Mouse (Mus musculus) adrenal gland, adult 2 months (tissue): ENCODE measurements around the gene Zfp651. TPM values are rescaled to one million over a fixed set of nuclear protein-coding genes. Genes with fewer than 3 reads are reported as not detected.

Experiments used
- DNase-seq: peaks from one replicate; pipeline ENCODE4 v3.0.0; 2021
- polyA plus RNA-seq: library from polyadenylated mRNA; depleted of rRNA; stranded (reverse); fragments of >200 nt; gene quantifications from 2 replicates; pipeline ENCODE4 v1.2.3, GENCODE M21; 2012; rRNA removed
- total RNA-seq, 2 experiments: library from RNA; stranded (reverse); gene quantifications; 2 replicates each; pipeline ENCODE4 v1.2.3; 2021

The Zfp651 gene
- total and polyA plus RNA-seq, 3 experiments, result 26.6 to 51.5 (median 49.7) TPM

DNA sequence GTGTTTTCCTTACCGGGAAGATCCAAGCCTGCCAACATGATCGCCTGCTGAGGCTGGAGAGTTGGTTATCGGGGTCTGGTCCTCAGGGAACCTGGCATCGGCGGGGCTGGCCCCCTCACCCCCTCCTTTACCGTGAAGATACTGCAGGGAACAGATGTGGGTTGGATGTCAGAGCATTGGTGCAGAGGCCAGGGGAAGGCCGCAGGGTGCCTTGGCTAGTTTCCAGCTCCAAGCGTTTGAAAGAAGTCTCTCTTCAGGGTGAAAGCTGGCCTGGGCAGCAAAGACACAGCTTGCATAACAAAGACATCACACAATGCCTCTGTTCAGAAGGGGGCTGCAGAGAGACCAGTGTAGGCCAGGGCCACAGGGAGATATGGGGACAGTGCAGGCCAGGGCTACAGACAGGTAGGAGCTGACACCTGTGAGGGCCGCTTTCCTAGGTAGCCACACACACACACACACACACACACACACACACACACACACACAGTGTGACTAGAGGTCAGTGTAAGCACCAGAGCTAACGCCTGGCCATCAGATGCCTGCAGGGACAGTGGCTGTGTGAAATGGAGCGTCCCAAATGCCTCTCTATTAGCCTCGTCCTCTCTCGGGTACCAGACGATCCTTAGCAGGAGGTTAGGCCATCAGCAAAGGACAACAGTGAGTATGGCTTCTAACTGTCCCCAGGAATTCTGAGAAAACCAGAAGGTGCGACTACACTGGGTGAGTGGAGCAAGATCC lies 51.1 kb downstream of the Zfp651 start:
- DNase-seq, result peak; percentile 29

DNA sequence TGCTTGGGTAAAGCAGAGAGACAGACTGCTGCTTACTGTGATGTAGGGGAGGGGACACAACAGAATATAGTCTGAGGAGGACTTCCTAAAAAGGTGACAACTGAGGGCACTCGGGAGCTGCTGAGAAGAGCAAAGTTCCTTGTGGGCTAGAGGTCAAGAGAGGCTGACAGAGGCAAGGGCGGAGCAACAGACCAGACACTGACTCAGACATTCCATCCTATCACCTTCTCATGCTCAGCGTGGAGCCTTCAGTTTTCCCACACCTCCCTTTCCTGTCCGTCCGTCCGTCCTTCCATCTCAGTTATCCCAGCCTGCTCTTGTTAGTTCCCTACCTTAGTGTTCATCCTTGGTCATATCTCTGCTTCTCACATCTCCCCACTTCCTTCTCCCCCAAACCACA lies 56.1 kb downstream of the Zfp651 start:
- no peak for DNase-seq

DNA sequence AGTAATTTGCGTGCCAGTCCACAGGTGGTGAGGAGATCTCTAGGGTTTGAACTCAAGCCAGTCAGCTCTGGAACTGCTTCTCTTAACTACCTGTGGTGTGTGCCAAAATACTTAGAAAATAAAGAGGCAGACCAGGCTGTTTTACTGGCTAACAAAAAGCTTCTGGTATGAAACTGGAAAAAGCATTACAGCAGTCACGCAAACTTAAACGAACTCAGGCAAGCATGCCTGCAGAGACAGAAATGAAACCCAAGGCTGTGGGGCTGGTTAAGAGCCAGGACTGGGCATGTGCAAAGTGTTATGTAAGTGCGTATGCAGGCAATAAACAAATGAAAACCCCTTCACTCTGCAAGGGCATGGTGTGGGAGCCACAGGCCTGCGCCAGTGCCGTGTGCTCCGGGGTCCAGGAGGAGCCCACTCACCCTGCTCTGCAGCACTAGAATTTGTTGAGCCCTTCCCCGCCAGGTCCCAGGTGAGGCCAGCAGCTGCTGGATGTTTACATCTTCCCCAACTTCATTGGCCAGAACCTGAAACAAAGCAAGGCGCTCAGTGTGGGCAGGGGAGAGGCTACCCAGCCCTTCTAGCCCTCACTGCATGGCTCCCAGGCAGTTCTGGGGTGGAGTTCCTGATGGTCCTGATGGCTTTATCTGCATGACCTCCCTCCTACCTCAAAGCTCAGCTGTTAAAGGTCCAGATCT lies 60.1 kb downstream of the Zfp651 start:
- peak; percentile 63 for DNase-seq

DNA sequence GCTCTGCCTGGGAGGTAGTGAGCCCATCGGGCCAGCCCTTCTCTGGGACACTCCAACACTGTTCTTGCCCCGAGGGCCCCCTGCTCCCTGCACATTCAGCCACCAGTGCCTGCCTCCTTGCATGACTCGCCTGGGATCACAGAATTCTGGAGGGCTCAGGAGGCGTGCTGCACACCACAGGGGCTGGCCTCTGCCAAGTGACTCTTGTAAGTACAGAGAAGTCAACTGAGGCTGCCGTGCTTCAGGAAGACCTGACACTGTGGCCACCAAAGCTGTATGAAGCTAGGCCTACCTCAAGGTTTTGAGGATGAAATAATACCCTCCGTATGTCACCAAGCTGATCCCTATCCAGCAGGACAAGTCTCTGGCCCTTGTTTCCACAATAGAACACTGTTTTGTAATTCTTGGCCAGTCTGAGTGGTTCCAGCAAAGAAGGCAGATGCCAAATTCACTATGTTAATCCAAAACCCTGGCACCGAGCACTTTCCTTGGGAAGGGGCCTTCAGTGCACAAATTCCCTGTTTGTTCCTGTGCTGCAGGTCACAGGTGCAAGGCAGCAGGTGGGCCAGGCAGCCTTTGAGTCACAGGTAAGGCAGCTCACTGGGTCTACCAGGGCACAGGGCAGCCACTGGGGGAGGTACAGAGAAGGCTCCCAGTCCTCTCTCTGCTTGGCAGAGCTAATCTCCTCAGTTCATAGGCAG lies 60.8 kb downstream of the Zfp651 start:
- DNase-seq, result peak; percentile 17

DNA sequence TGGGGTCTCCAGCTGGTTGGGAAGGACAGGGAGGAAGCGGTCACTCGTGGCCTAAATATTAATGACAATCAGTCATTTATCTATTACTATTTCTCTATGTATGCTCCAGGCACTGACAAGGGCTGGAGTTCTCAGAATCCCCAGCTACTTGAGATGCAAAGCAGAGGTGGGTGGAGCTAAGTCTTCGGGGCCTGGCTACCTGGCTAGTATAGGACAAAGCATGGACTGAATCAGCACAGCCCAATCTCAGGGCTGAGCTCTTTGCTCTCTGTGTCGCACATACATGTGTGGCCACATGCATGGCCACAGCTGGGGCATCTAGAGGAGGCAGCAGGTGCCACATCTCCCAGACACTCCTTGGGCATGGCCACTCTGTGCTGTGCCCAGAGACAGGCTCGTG lies 61.6 kb downstream of the Zfp651 start:
- DNase-seq, result no peak

Other genes starting within 250 kb of the Zfp651 start
- not detected for gene Lyzl4, start 117.2 kb upstream of the Zfp651 start, total RNA-seq
- gene Lyzl4, start 117.2 kb upstream of the Zfp651 start, polyA plus RNA-seq, result 0.10 and 0.11 TPM in 2 replicates
- 1 to 10 TPM in 1 of 2 experiments, under 1 TPM in 1; 0.81 to 1.3 TPM for gene Vipr1, start 116.6 kb upstream of the Zfp651 start, total RNA-seq
- gene Vipr1, start 116.6 kb upstream of the Zfp651 start, polyA plus RNA-seq, result 0.51 and 0.61 TPM in 2 replicates
- gene Sec22c, start 53.8 kb upstream of the Zfp651 start, total RNA-seq, result 1 to 10 TPM; 5.0 to 5.4 TPM
- 10.1 TPM in 2 replicates for gene Sec22c, start 53.8 kb upstream of the Zfp651 start, polyA plus RNA-seq
- 10 to 100 TPM; 45.8 to 47.7 TPM for gene Ss18l2, start 49.0 kb upstream of the Zfp651 start, total RNA-seq
- gene Ss18l2, start 49.0 kb upstream of the Zfp651 start, polyA plus RNA-seq, result 18.6 and 20.3 TPM in 2 replicates
- 10 to 100 TPM; 54.2 to 83.7 TPM for gene Nktr, start 40.2 kb upstream of the Zfp651 start, total RNA-seq
- 24.9 and 25.0 TPM in 2 replicates for gene Nktr, start 40.2 kb upstream of the Zfp651 start, polyA plus RNA-seq
- gene Klhl40, start 18.3 kb downstream of the Zfp651 start, total RNA-seq, result not detected
- gene Klhl40, start 18.3 kb downstream of the Zfp651 start, polyA plus RNA-seq, result not detected in 2 replicates
- gene Hhatl, start 33.2 kb downstream of the Zfp651 start, total RNA-seq, result not detected
- 0.13 and 0.17 TPM in 2 replicates for gene Hhatl, start 33.2 kb downstream of the Zfp651 start, polyA plus RNA-seq
- 1 to 10 TPM in 1 of 2 experiments, under 1 TPM in 1; 0.63 to 1.0 TPM for gene Ccdc13, start 80.1 kb downstream of the Zfp651 start, total RNA-seq
- gene Ccdc13, start 80.1 kb downstream of the Zfp651 start, polyA plus RNA-seq, result 0.26 and 1.2 TPM in 2 replicates
- 100 to 1,000 TPM in 1 of 2 experiments, 10 to 100 TPM in 1; 44.6 to 103 TPM for gene Higd1a, start 99.0 kb downstream of the Zfp651 start, total RNA-seq
- gene Higd1a, start 99.0 kb downstream of the Zfp651 start, polyA plus RNA-seq, result 15.4 and 20.8 TPM in 2 replicates
- 1 to 10 TPM; 1.2 to 1.4 TPM for gene Ackr2, start 139.0 kb downstream of the Zfp651 start, total RNA-seq
- 0.77 and 0.92 TPM in 2 replicates for gene Ackr2, start 139.0 kb downstream of the Zfp651 start, polyA plus RNA-seq
- gene Cyp8b1, start 157.0 kb downstream of the Zfp651 start, total RNA-seq, result under 1 TPM; 0.48 to 0.84 TPM
- gene Cyp8b1, start 157.0 kb downstream of the Zfp651 start, polyA plus RNA-seq, result 0.32 and 1.00 TPM in 2 replicates
- 1 to 10 TPM in 1 of 2 experiments, under 1 TPM in 1; 0.78 to 1.6 TPM for gene Fam198a, start 191.7 kb downstream of the Zfp651 start, total RNA-seq
- 0.87 and 1.5 TPM in 2 replicates for gene Fam198a, start 191.7 kb downstream of the Zfp651 start, polyA plus RNA-seq
- 10 to 100 TPM; 14.7 to 24.7 TPM for gene Pomgnt2, start 237.8 kb downstream of the Zfp651 start, total RNA-seq
- 35.5 and 36.4 TPM in 2 replicates for gene Pomgnt2, start 237.8 kb downstream of the Zfp651 start, polyA plus RNA-seq